Mouse (Mus musculus): ENCODE data around the gene Grrp1. TPM values are rescaled to one million over a fixed set of nuclear protein-coding genes. Genes with fewer than 3 reads are reported as not detected.

Gene Grrp1
- polyA plus RNA-seq, 1 experiment = 6.6 TPM

GRCm38 (mm10) chr4:134245148-134245843 is 8.6 kb downstream of the Grrp1 start, which contains the start of gene Zfp593:
Zfp593 (minus strand) TSS chr4:134245592.
- no peaks in the 10 kb centered on the region for H3K4me1 ChIP-seq (ENCODE audit: control insufficient read depth, insufficient read depth, low read length)
- peak; percentile 93 to 96 for DNase-seq
- under 1% methylated on average over 60 of the region's 60 CpGs for WGBS
- peak within 1 kb of the TSS; percentile 86 for H3K4me3 ChIP-seq (replicated peaks; ENCODE audit: insufficient read depth, low read depth, low read length)
- TF ChIP-seq POLR2A (IDR thresholded peaks at IDR 0.05; ENCODE audit: borderline replicate concordance, insufficient read depth, low read length) = peak; percentile 48; the same call in 1 of the 2 replicates
- peak; percentile 76 for TF ChIP-seq CTCF (IDR thresholded peaks at IDR 0.05; ENCODE audit: borderline replicate concordance, insufficient read depth, low read depth, low read length)
- H3K27me3 ChIP-seq (ENCODE audit: control insufficient read depth, insufficient read depth, low read length) = no peaks in the 10 kb centered on the region; the same call in 1 of the 2 replicates
- no peak within 1 kb of the TSS for H3K27ac ChIP-seq (ENCODE audit: insufficient read depth, low read length)

GRCm38 (mm10) chr4:134243516-134244250 is 10.2 kb downstream of the Grrp1 start, which contains the start of gene E130218I03Rik:
E130218I03Rik (plus strand) TSS chr4:134243662.
- Histone ChIP-seq H3K4me1 (ENCODE audit: control insufficient read depth, insufficient read depth, low read length) (peaks cover 3% of the 10 kb centered on the region; the same call in 1 of the 2 replicates), H3K27ac (ENCODE audit: insufficient read depth, low read length) (no peak within 1 kb of the TSS), H3K27me3 (ENCODE audit: control insufficient read depth, insufficient read depth, low read length) (no peaks in the 10 kb centered on the region), H3K4me3 (replicated peaks; ENCODE audit: insufficient read depth, low read depth, low read length) (no peak within 1 kb of the TSS)
- DNase-seq = no peak
- no peak for TF ChIP-seq POLR2A (IDR thresholded peaks at IDR 0.05; ENCODE audit: borderline replicate concordance, insufficient read depth, low read length)
- no peak for TF ChIP-seq CTCF (IDR thresholded peaks at IDR 0.05; ENCODE audit: borderline replicate concordance, insufficient read depth, low read depth, low read length)
- 53% methylated on average over 17 of the region's 17 CpGs for WGBS

- Histone ChIP-seq H3K4me3 (replicated peaks; ENCODE audit: insufficient read depth, low read depth, low read length) (no peak overlapping the region), H3K27ac (ENCODE audit: insufficient read depth, low read length) (no peak overlapping the region), H3K4me1 (ENCODE audit: control insufficient read depth, insufficient read depth, low read length) (peaks cover 9% of the 10 kb centered on the region; the same call in 1 of the 2 replicates), H3K27me3 (ENCODE audit: control insufficient read depth, insufficient read depth, low read length) (no peaks in the 10 kb centered on the region)
- peak; percentile 43 to 55 for DNase-seq
- 2% methylated on average over 10 of the region's 10 CpGs for WGBS
- no peak for TF ChIP-seq POLR2A (IDR thresholded peaks at IDR 0.05; ENCODE audit: borderline replicate concordance, insufficient read depth, low read length)
- no peak for TF ChIP-seq CTCF (IDR thresholded peaks at IDR 0.05; ENCODE audit: borderline replicate concordance, insufficient read depth, low read depth, low read length)
Observed at GRCm38 (mm10) chr4:134238686-134239085, 15.2 kb downstream of the Grrp1 start.

GRCm38 (mm10) chr4:134238279-134238651 is 15.6 kb downstream of the Grrp1 start, which contains the start of gene Cnksr1:
Cnksr1 (minus strand) TSS chr4:134238399.
- peak; percentile 81 to 84 for DNase-seq
- Histone ChIP-seq H3K4me3 (replicated peaks; ENCODE audit: insufficient read depth, low read depth, low read length) (peak within 1 kb of the TSS; percentile 15), H3K4me1 (ENCODE audit: control insufficient read depth, insufficient read depth, low read length) (peaks cover 13% of the 10 kb centered on the region; the same call in 1 of the 2 replicates), H3K27me3 (ENCODE audit: control insufficient read depth, insufficient read depth, low read length) (no peaks in the 10 kb centered on the region), H3K27ac (ENCODE audit: insufficient read depth, low read length) (no peak within 1 kb of the TSS)
- TF ChIP-seq POLR2A (IDR thresholded peaks at IDR 0.05; ENCODE audit: borderline replicate concordance, insufficient read depth, low read length) (no peak), CTCF (IDR thresholded peaks at IDR 0.05; ENCODE audit: borderline replicate concordance, insufficient read depth, low read depth, low read length) (no peak)
- WGBS = under 1% methylated on average over 18 of the region's 18 CpGs

- H3K4me3 ChIP-seq (replicated peaks; ENCODE audit: insufficient read depth, low read depth, low read length) = peak overlapping the region; percentile 14
- 59% methylated on average over 19 of the region's 19 CpGs for WGBS
- no peak for DNase-seq
- H3K4me1 ChIP-seq (ENCODE audit: control insufficient read depth, insufficient read depth, low read length) = peaks cover 13% of the 10 kb centered on the region; the same call in 1 of the 2 replicates
- H3K27me3 ChIP-seq (ENCODE audit: control insufficient read depth, insufficient read depth, low read length) = no peaks in the 10 kb centered on the region
- H3K27ac ChIP-seq (ENCODE audit: insufficient read depth, low read length) = no peak overlapping the region
- TF ChIP-seq POLR2A (IDR thresholded peaks at IDR 0.05; ENCODE audit: borderline replicate concordance, insufficient read depth, low read length) (no peak), CTCF (IDR thresholded peaks at IDR 0.05; ENCODE audit: borderline replicate concordance, insufficient read depth, low read depth, low read length) (no peak)
Observed at GRCm38 (mm10) chr4:134237582-134238278, 16.2 kb downstream of the Grrp1 start.

GRCm38 (mm10) chr4:134234876-134235275 is 19.0 kb downstream of the Grrp1 start:
- TF ChIP-seq CTCF (IDR thresholded peaks at IDR 0.05; ENCODE audit: borderline replicate concordance, insufficient read depth, low read depth, low read length) (no peak), POLR2A (IDR thresholded peaks at IDR 0.05; ENCODE audit: borderline replicate concordance, insufficient read depth, low read length) (no peak)
- Histone ChIP-seq H3K4me3 (replicated peaks; ENCODE audit: insufficient read depth, low read depth, low read length) (no peak overlapping the region), H3K27ac (ENCODE audit: insufficient read depth, low read length) (no peak overlapping the region), H3K4me1 (ENCODE audit: control insufficient read depth, insufficient read depth, low read length) (peaks cover 13% of the 10 kb centered on the region; the same call in 1 of the 2 replicates), H3K27me3 (ENCODE audit: control insufficient read depth, insufficient read depth, low read length) (no peaks in the 10 kb centered on the region)
- peak in 1 of 2 experiments; percentile 22 for DNase-seq
- WGBS = 36% methylated on average over 5 of the region's 5 CpGs

- DNase-seq = no peak
- peaks cover 5% of the 10 kb centered on the region; the same call in 1 of the 2 replicates for H3K4me1 ChIP-seq (ENCODE audit: control insufficient read depth, insufficient read depth, low read length)
- no peak overlapping the region for H3K27ac ChIP-seq (ENCODE audit: insufficient read depth, low read length)
- H3K4me3 ChIP-seq (replicated peaks; ENCODE audit: insufficient read depth, low read depth, low read length) = no peak overlapping the region
- WGBS = 41% methylated on average over 8 of the region's 8 CpGs
- TF ChIP-seq POLR2A (IDR thresholded peaks at IDR 0.05; ENCODE audit: borderline replicate concordance, insufficient read depth, low read length) = no peak
- no peak for TF ChIP-seq CTCF (IDR thresholded peaks at IDR 0.05; ENCODE audit: borderline replicate concordance, insufficient read depth, low read depth, low read length)
- no peaks in the 10 kb centered on the region for H3K27me3 ChIP-seq (ENCODE audit: control insufficient read depth, insufficient read depth, low read length)
Observed at GRCm38 (mm10) chr4:134230431-134230830, 23.5 kb downstream of the Grrp1 start.
